Mouse (Mus musculus) lung, adult 10 weeks (tissue): ENCODE data around the gene Gm4133. TPM values are rescaled to one million over a fixed set of nuclear protein-coding genes. Genes with fewer than 3 reads are reported as not detected.

Experiments
- polyA plus RNA-seq: library from polyadenylated mRNA; stranded (reverse); fragments of 350-450 nt; fragmentation: Illumina TruSeq; extraction: RNeasy Lipid Tissue Mini Kit (QIAGEN cat#74804); gene quantifications from one replicate; pipeline ENCODE4 v1.2.3, GENCODE M21; 2014; ENCODE audit warnings: low read depth, low replicate concordance; ENCODE audit not compliant: insufficient read depth

Gene Gm4133
- polyA plus RNA-seq, result not detected

GRCm38 (mm10) chr7:20333965-20334364, at the start of gene Gm4133:
TSS of gene Gm4133 (minus strand) at chr7:20334065.

GRCm38 (mm10) chr7:20375310-20375709, 41.4 kb upstream of the Gm4133 start, which contains the start of gene Gm5728:
TSS of gene Gm5728 (minus strand) at chr7:20375410.

Other genes with a start within 250 kb of the Gm4133 start
- gene Vmn1r91, start 234.4 kb downstream of the Gm4133 start, polyA plus RNA-seq, result not detected
- not detected for gene Gm16442, start 211.5 kb downstream of the Gm4133 start, polyA plus RNA-seq
- gene Vmn1r93, start 195.0 kb downstream of the Gm4133 start, polyA plus RNA-seq, result not detected
- not detected for gene Vmn1r94, start 165.7 kb downstream of the Gm4133 start, polyA plus RNA-seq
- gene Vmn1r95, start 140.4 kb downstream of the Gm4133 start, polyA plus RNA-seq, result not detected
- not detected for gene Gm6164, start 128.5 kb downstream of the Gm4133 start, polyA plus RNA-seq
- not detected for gene Gm4498, start 100.2 kb downstream of the Gm4133 start, polyA plus RNA-seq
- gene Gm5890, start 71.2 kb downstream of the Gm4133 start, polyA plus RNA-seq, result not detected
- not detected for gene Gm5728, start 41.3 kb upstream of the Gm4133 start, polyA plus RNA-seq
- gene Vmn1r100, start 83.9 kb upstream of the Gm4133 start, polyA plus RNA-seq, result not detected
- gene Vmn1r101, start 108.5 kb upstream of the Gm4133 start, polyA plus RNA-seq, result not detected
- not detected for gene Gm10670, start 140.9 kb upstream of the Gm4133 start, polyA plus RNA-seq
- gene Vmn1r103, start 176.5 kb upstream of the Gm4133 start, polyA plus RNA-seq, result not detected
- not detected for gene Vmn1r104, start 199.8 kb upstream of the Gm4133 start, polyA plus RNA-seq
- gene Gm5726, start 211.7 kb upstream of the Gm4133 start, polyA plus RNA-seq, result not detected
- not detected for gene Gm4141, start 242.2 kb upstream of the Gm4133 start, polyA plus RNA-seq